Mouse (Mus musculus): Measurements from ENCODE around the gene Prr5l.

- TF ChIP-seq EP300 (optimal IDR thresholded peaks at IDR 0.05) (no peak), CTCF (IDR thresholded peaks at IDR 0.05; ENCODE audit: low read depth) (peak; percentile 86)
These were observed 86.3 kb downstream of the Prr5l start for GRCm38 (mm10) chr2:101796287-101797115.
